Mouse (Mus musculus) forebrain, embryonic 10.5 days (tissue): ENCODE measurements around the gene Krtap5-4. TPM values are rescaled to one million over a fixed set of nuclear protein-coding genes. Genes with fewer than 3 reads are reported as not detected.

Experiments used
- DNase-seq: peaks from one replicate; pipeline ENCODE4 v3.0.0-alpha.2; 2017; ENCODE audit warnings: low spot score; ENCODE audit errors: extremely low spot score
- H3K27ac ChIP-seq: fragments of 300-500 bp; sonication (generic); 2 replicates; pipeline ENCODE4 v1.5.1; 2016; ENCODE audit warnings: mild to moderate bottlenecking
- H3K27me3 ChIP-seq: fragments of 300-500 bp; sonication (generic); 2 replicates; pipeline ENCODE4 v1.6.1; 2016; ENCODE audit warnings: mild to moderate bottlenecking; ENCODE audit not compliant: poor library complexity, severe bottlenecking
- H3K36me3 ChIP-seq: fragments of 300-500 bp; sonication (generic); replicated peaks from 2 replicates; pipeline ENCODE4 v1.6.1; 2016; ENCODE audit warnings: mild to moderate bottlenecking, moderate library complexity
- H3K4me1 ChIP-seq: fragments of 300-500 bp; sonication (generic); 2 replicates; pipeline ENCODE4 v1.6.1; 2016
- H3K4me3 ChIP-seq: fragments of 300-500 bp; sonication (generic); 2 replicates; pipeline ENCODE4 v1.5.1; 2016; ENCODE audit warnings: mild to moderate bottlenecking, moderate library complexity
- H3K9me3 ChIP-seq: fragments of 300-500 bp; sonication (generic); 2 replicates; pipeline ENCODE4 v1.6.1; 2016; ENCODE audit warnings: mild to moderate bottlenecking, moderate library complexity
- WGBS: fragments of 180-500 bp; shearing (Covaris S2); methylation state at CpG from one replicate; pipeline ENCODE4 v1.1.7; 2016; 5-methylcytosine and 5-hydroxymethylcytosine counted together
- polyA plus RNA-seq: library from polyadenylated mRNA; unstranded; fragments of >200 nt; fragmentation: Nextera tagmentation; extraction: Ambion mirVana; gene quantifications from 2 replicates; pipeline ENCODE4 v1.2.1, GENCODE M21; 2016

Krtap5-4 gene
- polyA plus RNA-seq, 1 experiment from 2014 or later = not detected

GRCm38 (mm10) chr7:142353854-142354253 is 50.5 kb downstream of the Krtap5-4 start:
- H3K4me1 ChIP-seq = peaks cover 15% of the 10 kb centered on the region
- H3K36me3 ChIP-seq = no peaks in the 10 kb centered on the region
- DNase-seq = no peak
- no peak overlapping the region for H3K27ac ChIP-seq
- H3K27me3 ChIP-seq = 0 out of 2 replicates have a peak, but pooled peaks cover 2% of the 10 kb centered on the region
- H3K9me3 ChIP-seq = no peaks in the 10 kb centered on the region
- 81% methylated on average over 5 of the region's 5 CpGs for WGBS
- H3K4me3 ChIP-seq = no peak overlapping the region

Other genes with a start within 250 kb of the Krtap5-4 start
- gene Mob2, start 242.5 kb upstream of the Krtap5-4 start, polyA plus RNA-seq = 60.9 and 65.7 TPM in 2 replicates
- 3.6 and 7.3 TPM in 2 replicates for gene Dusp8, start 207.7 kb upstream of the Krtap5-4 start, polyA plus RNA-seq
- 0.38 TPM in 1 of 2 replicates, not detected in the other for gene Gm45618, start 182.8 kb upstream of the Krtap5-4 start, polyA plus RNA-seq
- gene Gm39115, start 167.5 kb upstream of the Krtap5-4 start, polyA plus RNA-seq = not detected in 2 replicates
- not detected in 2 replicates for gene Gm45337, start 158.9 kb upstream of the Krtap5-4 start, polyA plus RNA-seq
- not detected in 2 replicates for gene Gm29735, start 146.4 kb upstream of the Krtap5-4 start, polyA plus RNA-seq
- not detected in 2 replicates for gene Gm4553, start 137.8 kb upstream of the Krtap5-4 start, polyA plus RNA-seq
- not detected in 2 replicates for gene Krtap5-2, start 127.5 kb upstream of the Krtap5-4 start, polyA plus RNA-seq
- gene Gm10153, start 113.2 kb upstream of the Krtap5-4 start, polyA plus RNA-seq = not detected in 2 replicates
- gene Krtap5-3, start 102.2 kb upstream of the Krtap5-4 start, polyA plus RNA-seq = not detected in 2 replicates
- not detected in 2 replicates for gene Gm7579, start 91.7 kb upstream of the Krtap5-4 start, polyA plus RNA-seq
- not detected in 2 replicates for gene Krtap5-5, start 73.6 kb upstream of the Krtap5-4 start, polyA plus RNA-seq
- gene Gm40460, start 62.5 kb upstream of the Krtap5-4 start, polyA plus RNA-seq = not detected in 2 replicates
- gene Gm2431, start 45.2 kb upstream of the Krtap5-4 start, polyA plus RNA-seq = not detected in 2 replicates
- not detected in 2 replicates for gene Gm4559, start 29.2 kb upstream of the Krtap5-4 start, polyA plus RNA-seq
- gene Krtap5-1, start 6.4 kb upstream of the Krtap5-4 start, polyA plus RNA-seq = not detected in 2 replicates
- gene Ifitm10, start 70.2 kb downstream of the Krtap5-4 start, polyA plus RNA-seq = 0.51 and 1.00 TPM in 2 replicates
- not detected in 2 replicates for gene Gm49369, start 79.1 kb downstream of the Krtap5-4 start, polyA plus RNA-seq
- gene Ctsd, start 84.5 kb downstream of the Krtap5-4 start, polyA plus RNA-seq = 135 and 142 TPM in 2 replicates
- 0.18 TPM in 1 of 2 replicates, not detected in the other for gene Syt8, start 131.3 kb downstream of the Krtap5-4 start, polyA plus RNA-seq
- 0.46 and 1.4 TPM in 2 replicates for gene Tnni2, start 138.3 kb downstream of the Krtap5-4 start, polyA plus RNA-seq
- gene Lsp1, start 157.3 kb downstream of the Krtap5-4 start, polyA plus RNA-seq = 10.7 and 12.0 TPM in 2 replicates
- gene Tnnt3, start 195.3 kb downstream of the Krtap5-4 start, polyA plus RNA-seq = 0.33 and 1.1 TPM in 2 replicates
- gene Mrpl23, start 229.1 kb downstream of the Krtap5-4 start, polyA plus RNA-seq = 15.8 and 16.1 TPM in 2 replicates